Mouse (Mus musculus) 3134 (cell line): ENCODE data around the gene Traf4.
A peak's percentile ranks its signal among the peaks of the same experiment; 100 is the strongest.
"Not testable (repeated sequence)": the region's sequence is repeated elsewhere in the genome, so short reads cannot be mapped to it uniquely, and the experiment has no call there.

Experiments used
- DNase-seq: peaks from one replicate; pipeline ENCODE4 v3.0.0-alpha.2; 2011; ENCODE audit warnings: low spot score; ENCODE audit not compliant: insufficient read length; ENCODE audit errors: extremely low read depth

Gene Traf4

GRCm38 (mm10) chr11:78164924-78165760, at the start of gene Traf4:
Gene Traf4, minus strand, starts transcription at chr11:78165589.
- peak; percentile 74 for DNase-seq

- no peak for DNase-seq
Observed at GRCm38 (mm10) chr11:78213086-78213817, 47.9 kb upstream of the Traf4 start.

- no peak for DNase-seq
Observed at GRCm38 (mm10) chr11:78211513-78211912, 46.1 kb upstream of the Traf4 start.

GRCm38 (mm10) chr11:78210615-78211014, 45.2 kb upstream of the Traf4 start:
- DNase-seq = no peak

- DNase-seq = no peak
Observed at GRCm38 (mm10) chr11:78209886-78210285, 44.5 kb upstream of the Traf4 start.

- no peak for DNase-seq
Observed at GRCm38 (mm10) chr11:78207190-78207589, 41.8 kb upstream of the Traf4 start.

GRCm38 (mm10) chr11:78205361-78206206, 40.2 kb upstream of the Traf4 start:
- no peak for DNase-seq

GRCm38 (mm10) chr11:78204287-78204686, 38.9 kb upstream of the Traf4 start:
- DNase-seq = no peak

GRCm38 (mm10) chr11:78202372-78202771, 37.0 kb upstream of the Traf4 start:
- no peak for DNase-seq

- no peak for DNase-seq
Observed at GRCm38 (mm10) chr11:78195101-78195863, 29.9 kb upstream of the Traf4 start.

- no peak for DNase-seq
Observed at GRCm38 (mm10) chr11:78194411-78195100, 29.2 kb upstream of the Traf4 start.

- DNase-seq = no peak
Observed at GRCm38 (mm10) chr11:78193113-78193512, 27.7 kb upstream of the Traf4 start, which contains the start of gene Proca1. Gene Proca1, plus strand, starts transcription at chr11:78193392.

- no peak for DNase-seq
Observed at GRCm38 (mm10) chr11:78190041-78190440, 24.7 kb upstream of the Traf4 start.

GRCm38 (mm10) chr11:78189234-78190040, 24.0 kb upstream of the Traf4 start:
- peak; percentile 82 for DNase-seq

GRCm38 (mm10) chr11:78188331-78189233, 23.2 kb upstream of the Traf4 start, which contains the start of gene Rab34:
Gene Rab34, plus strand, starts transcription at chr11:78188430.
- DNase-seq = peak; percentile 88

GRCm38 (mm10) chr11:78184702-78185101, 19.3 kb upstream of the Traf4 start:
- DNase-seq = not testable (repeated sequence)

- no peak for DNase-seq
Observed at GRCm38 (mm10) chr11:78183884-78184514, 18.6 kb upstream of the Traf4 start.
